Mouse (Mus musculus): ENCODE results near the gene Men1.

DNA sequence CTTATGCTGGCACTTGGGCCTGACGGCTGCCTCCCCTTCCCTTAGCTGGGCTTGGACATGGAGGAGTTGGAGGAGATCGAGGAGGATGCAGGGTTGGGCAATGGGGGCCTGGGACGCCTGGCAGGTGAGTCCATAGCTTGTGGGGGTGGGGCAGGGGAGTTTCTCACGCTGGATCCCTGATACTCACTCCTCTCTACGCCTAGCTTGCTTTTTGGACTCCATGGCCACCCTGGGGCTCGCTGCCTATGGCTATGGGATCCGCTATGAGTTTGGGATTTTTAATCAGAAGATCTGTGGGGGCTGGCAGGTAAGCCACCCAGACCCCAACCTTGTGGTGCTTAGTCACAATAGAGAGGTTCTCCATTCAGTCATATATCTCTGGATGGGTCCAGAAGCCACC, 51.0 kb downstream of the Men1 start:
- TF ChIP-seq CTCF (IDR thresholded peaks at IDR 0.05) = no peak
- no peak for TF ChIP-seq POLR2A (IDR thresholded peaks at IDR 0.05; ENCODE audit: insufficient read depth, low read depth, low read length)
- no peak for TF ChIP-seq EP300 (IDR thresholded peaks at IDR 0.05; ENCODE audit: insufficient read depth, low read depth, low read length)

Measured in heart, adult 2 months (tissue).